Mouse (Mus musculus) testis, adult 2 months (tissue): ENCODE results near the gene Olfr790.

Experiments
- CTCF ChIP-seq: fragments of 200-500 bp; IDR thresholded peaks from 2 replicates; pipeline ENCODE4 v1.5.1; 2012; ENCODE audit warnings: low read depth, mild to moderate bottlenecking, inconsistent platforms, low read length, moderate library complexity; ENCODE audit not compliant: control insufficient read depth, insufficient read depth, insufficient replicate concordance
- POLR2A ChIP-seq: fragments of 200-500 bp; IDR thresholded peaks from 2 replicates; pipeline ENCODE4 v1.6.1; 2012; ENCODE audit warnings: low read depth, mild to moderate bottlenecking, inconsistent platforms, low read length, moderate library complexity; ENCODE audit not compliant: control insufficient read depth

GRCm38 (mm10) chr10:129521492-129521891 lies 23.2 kb downstream of the Olfr790 start, which contains the start of gene Olfr791:
- TF ChIP-seq CTCF (no peak), POLR2A (no peak)
